Mouse (Mus musculus): ENCODE measurements around the gene Olfr690. TPM values are rescaled to one million over a fixed set of nuclear protein-coding genes. Genes with fewer than 3 reads are reported as not detected.
A peak's percentile ranks its signal among the peaks of the same experiment; 100 is the strongest.

Gene Olfr690
- 0.21 and 0.71 TPM in 2 replicates for polyA plus RNA-seq (2012; rRNA removed)

GRCm38 (mm10) chr7:105334004-105334403 is at the start of gene Olfr690:
Gene Olfr690 (minus strand): TSS chr7:105334104.
- Histone ChIP-seq H3K27me3 (ENCODE audit: control insufficient read depth, insufficient read depth, low read length) (no peaks in the 10 kb centered on the region), H3K4me1 (ENCODE audit: control insufficient read depth, insufficient read depth, low read length) (no peaks in the 10 kb centered on the region), H3K4me3 (ENCODE audit: control insufficient read depth, low read depth, low read length) (no peak within 1 kb of the TSS), H3K36me3 (ENCODE audit: control insufficient read depth, insufficient read depth, low read length) (no peaks in the 10 kb centered on the region), H3K27ac (ENCODE audit: control insufficient read depth, insufficient read depth, low read depth, low read length) (no peak within 1 kb of the TSS)
- TF ChIP-seq POLR2A (IDR thresholded peaks at IDR 0.05; ENCODE audit: control insufficient read depth, low read depth, low read length), result no peak
- no peak for TF ChIP-seq CTCF (IDR thresholded peaks at IDR 0.05; ENCODE audit: control insufficient read depth, insufficient read depth, insufficient replicate concordance, low read depth, low read length)

GRCm38 (mm10) chr7:105380329-105380728 is 46.4 kb upstream of the Olfr690 start:
- TF ChIP-seq CTCF (IDR thresholded peaks at IDR 0.05; ENCODE audit: control insufficient read depth, insufficient read depth, insufficient replicate concordance, low read depth, low read length), result no peak
- no peak for TF ChIP-seq POLR2A (IDR thresholded peaks at IDR 0.05; ENCODE audit: control insufficient read depth, low read depth, low read length)
- no peaks in the 10 kb centered on the region for H3K27me3 ChIP-seq (ENCODE audit: control insufficient read depth, insufficient read depth, low read length)
- H3K4me3 ChIP-seq (ENCODE audit: control insufficient read depth, low read depth, low read length), result no peak overlapping the region
- H3K27ac ChIP-seq (ENCODE audit: control insufficient read depth, insufficient read depth, low read depth, low read length), result no peak overlapping the region
- no peaks in the 10 kb centered on the region for H3K4me1 ChIP-seq (ENCODE audit: control insufficient read depth, insufficient read depth, low read length)
- H3K36me3 ChIP-seq (ENCODE audit: control insufficient read depth, insufficient read depth, low read length), result peaks cover 6% of the 10 kb centered on the region

- peaks cover 2% of the 10 kb centered on the region; the same call in 1 of the 2 replicates for H3K36me3 ChIP-seq (ENCODE audit: control insufficient read depth, insufficient read depth, low read length)
- H3K27me3 ChIP-seq (ENCODE audit: control insufficient read depth, insufficient read depth, low read length), result no peaks in the 10 kb centered on the region
- peak within 1 kb of the TSS; percentile 79 for H3K4me3 ChIP-seq (ENCODE audit: control insufficient read depth, low read depth, low read length)
- no peak within 1 kb of the TSS for H3K27ac ChIP-seq (ENCODE audit: control insufficient read depth, insufficient read depth, low read depth, low read length)
- TF ChIP-seq CTCF (IDR thresholded peaks at IDR 0.05; ENCODE audit: control insufficient read depth, insufficient read depth, insufficient replicate concordance, low read depth, low read length), result no peak
- TF ChIP-seq POLR2A (IDR thresholded peaks at IDR 0.05; ENCODE audit: control insufficient read depth, low read depth, low read length), result peak; percentile 59; the same call in 1 of the 2 replicates
- H3K4me1 ChIP-seq (ENCODE audit: control insufficient read depth, insufficient read depth, low read length), result no peaks in the 10 kb centered on the region
These were observed 41.0 kb upstream of the Olfr690 start, which contains the start of gene Gm5901 for GRCm38 (mm10) chr7:105374866-105375265. Gene Gm5901 (plus strand): TSS chr7:105375038.

- Histone ChIP-seq H3K27ac (ENCODE audit: control insufficient read depth, insufficient read depth, low read depth, low read length) (no peak overlapping the region), H3K36me3 (ENCODE audit: control insufficient read depth, insufficient read depth, low read length) (peaks cover 2% of the 10 kb centered on the region; the same call in 1 of the 2 replicates), H3K27me3 (ENCODE audit: control insufficient read depth, insufficient read depth, low read length) (no peaks in the 10 kb centered on the region), H3K4me1 (ENCODE audit: control insufficient read depth, insufficient read depth, low read length) (no peaks in the 10 kb centered on the region), H3K4me3 (ENCODE audit: control insufficient read depth, low read depth, low read length) (peak overlapping the region; percentile 32; the same call in 1 of the 2 replicates)
- no peak for TF ChIP-seq POLR2A (IDR thresholded peaks at IDR 0.05; ENCODE audit: control insufficient read depth, low read depth, low read length)
- no peak for TF ChIP-seq CTCF (IDR thresholded peaks at IDR 0.05; ENCODE audit: control insufficient read depth, insufficient read depth, insufficient replicate concordance, low read depth, low read length)
These were observed 40.1 kb upstream of the Olfr690 start for GRCm38 (mm10) chr7:105373976-105374375.

GRCm38 (mm10) chr7:105373509-105373908 is 39.6 kb upstream of the Olfr690 start:
- Histone ChIP-seq H3K27ac (ENCODE audit: control insufficient read depth, insufficient read depth, low read depth, low read length) (no peak overlapping the region), H3K36me3 (ENCODE audit: control insufficient read depth, insufficient read depth, low read length) (no peaks in the 10 kb centered on the region), H3K27me3 (ENCODE audit: control insufficient read depth, insufficient read depth, low read length) (no peaks in the 10 kb centered on the region), H3K4me1 (ENCODE audit: control insufficient read depth, insufficient read depth, low read length) (no peaks in the 10 kb centered on the region), H3K4me3 (ENCODE audit: control insufficient read depth, low read depth, low read length) (peak overlapping the region; percentile 50; the same call in 1 of the 2 replicates)
- TF ChIP-seq CTCF (IDR thresholded peaks at IDR 0.05; ENCODE audit: control insufficient read depth, insufficient read depth, insufficient replicate concordance, low read depth, low read length) (no peak), POLR2A (IDR thresholded peaks at IDR 0.05; ENCODE audit: control insufficient read depth, low read depth, low read length) (no peak)

- Histone ChIP-seq H3K4me3 (ENCODE audit: control insufficient read depth, low read depth, low read length) (no peak overlapping the region), H3K4me1 (ENCODE audit: control insufficient read depth, insufficient read depth, low read length) (no peaks in the 10 kb centered on the region), H3K27me3 (ENCODE audit: control insufficient read depth, insufficient read depth, low read length) (no peaks in the 10 kb centered on the region), H3K27ac (ENCODE audit: control insufficient read depth, insufficient read depth, low read depth, low read length) (no peak overlapping the region), H3K36me3 (ENCODE audit: control insufficient read depth, insufficient read depth, low read length) (no peaks in the 10 kb centered on the region)
- TF ChIP-seq CTCF (IDR thresholded peaks at IDR 0.05; ENCODE audit: control insufficient read depth, insufficient read depth, insufficient replicate concordance, low read depth, low read length) (no peak), POLR2A (IDR thresholded peaks at IDR 0.05; ENCODE audit: control insufficient read depth, low read depth, low read length) (no peak)
These were observed 39.0 kb upstream of the Olfr690 start for GRCm38 (mm10) chr7:105372912-105373311.

GRCm38 (mm10) chr7:105368521-105368920 is 34.6 kb upstream of the Olfr690 start:
- TF ChIP-seq POLR2A (IDR thresholded peaks at IDR 0.05; ENCODE audit: control insufficient read depth, low read depth, low read length) (no peak), CTCF (IDR thresholded peaks at IDR 0.05; ENCODE audit: control insufficient read depth, insufficient read depth, insufficient replicate concordance, low read depth, low read length) (no peak)
- Histone ChIP-seq H3K4me1 (ENCODE audit: control insufficient read depth, insufficient read depth, low read length) (no peaks in the 10 kb centered on the region), H3K36me3 (ENCODE audit: control insufficient read depth, insufficient read depth, low read length) (no peaks in the 10 kb centered on the region), H3K27me3 (ENCODE audit: control insufficient read depth, insufficient read depth, low read length) (no peaks in the 10 kb centered on the region), H3K4me3 (ENCODE audit: control insufficient read depth, low read depth, low read length) (no peak overlapping the region), H3K27ac (ENCODE audit: control insufficient read depth, insufficient read depth, low read depth, low read length) (no peak overlapping the region)
